Mouse (Mus musculus): ENCODE data around the gene Pip5k1b.

The Pip5k1b gene

DNA sequence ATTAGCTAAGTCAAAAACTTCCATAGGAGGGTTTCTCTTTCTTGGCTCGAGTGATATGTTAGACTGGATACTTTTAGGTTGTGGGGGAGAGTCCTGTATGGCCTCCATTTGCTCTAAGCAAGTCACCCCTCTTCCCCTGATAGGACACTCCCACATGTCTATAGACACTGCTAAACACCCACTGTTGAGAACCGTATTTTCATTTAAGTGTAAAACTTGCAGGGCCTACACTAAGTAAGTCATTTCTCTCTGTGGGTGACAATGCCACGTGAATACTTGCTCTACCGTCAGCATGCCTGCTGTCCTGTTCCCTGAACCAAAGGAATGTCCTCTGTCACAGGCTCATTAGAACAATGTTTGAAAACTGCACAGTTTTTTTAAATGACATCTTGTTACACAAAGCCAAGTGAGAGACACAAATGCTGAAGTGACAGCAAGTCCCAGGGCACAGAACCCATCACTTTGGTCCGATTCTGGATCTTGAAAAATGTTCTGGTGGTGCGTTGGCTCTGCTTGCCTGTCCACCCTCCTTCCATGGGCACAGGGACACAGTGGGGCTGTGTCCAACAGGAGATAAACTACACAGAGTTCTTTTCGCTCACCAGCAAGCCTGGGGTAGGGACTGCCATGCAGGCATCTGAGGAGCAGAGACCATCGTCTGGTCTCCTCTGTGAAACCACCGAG lies 138.6 kb downstream of the Pip5k1b start:
- no peak for DNase-seq (ENCODE audit: low read depth)

DNA sequence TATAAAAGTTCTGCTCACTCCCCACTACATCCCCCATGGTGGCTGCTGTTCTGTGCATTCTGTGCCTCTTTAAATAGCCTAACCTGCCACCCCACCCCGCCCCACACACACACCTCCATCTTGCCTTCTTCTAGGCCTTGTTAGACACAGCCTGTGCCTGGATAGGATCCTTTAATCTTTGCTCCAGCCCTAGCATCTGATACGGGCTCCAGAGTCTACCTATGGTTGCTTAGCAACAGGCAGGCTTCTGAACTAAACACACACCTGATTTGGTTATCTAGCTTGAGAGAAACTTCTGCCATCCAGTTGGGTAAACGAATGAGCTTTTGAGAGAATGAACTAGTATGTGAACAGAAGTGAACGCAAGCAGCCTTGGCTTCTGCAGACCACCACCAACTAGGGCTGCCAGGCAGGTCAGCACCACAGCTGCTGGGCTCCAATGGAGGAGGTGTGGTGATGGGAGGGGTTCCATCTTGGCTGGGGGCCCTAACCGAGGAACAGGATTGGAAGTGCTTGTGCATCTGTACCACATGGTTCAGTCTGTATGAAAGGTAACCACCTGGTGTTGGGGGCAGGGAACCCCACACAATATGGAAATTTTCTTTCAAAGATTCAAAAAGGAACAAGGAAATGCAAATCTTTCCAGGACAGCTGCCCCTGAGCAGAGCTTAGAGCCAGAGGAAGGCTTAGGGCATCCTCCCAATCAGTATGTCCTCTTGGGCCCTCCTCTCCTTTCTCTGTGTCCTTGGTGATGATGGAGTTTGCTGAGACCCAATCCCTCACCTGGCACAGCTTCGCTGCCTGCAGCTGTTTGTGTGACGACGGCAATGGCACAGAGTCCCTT lies 139.7 kb downstream of the Pip5k1b start:
- no peak for DNase-seq (ENCODE audit: low read depth)

DNA sequence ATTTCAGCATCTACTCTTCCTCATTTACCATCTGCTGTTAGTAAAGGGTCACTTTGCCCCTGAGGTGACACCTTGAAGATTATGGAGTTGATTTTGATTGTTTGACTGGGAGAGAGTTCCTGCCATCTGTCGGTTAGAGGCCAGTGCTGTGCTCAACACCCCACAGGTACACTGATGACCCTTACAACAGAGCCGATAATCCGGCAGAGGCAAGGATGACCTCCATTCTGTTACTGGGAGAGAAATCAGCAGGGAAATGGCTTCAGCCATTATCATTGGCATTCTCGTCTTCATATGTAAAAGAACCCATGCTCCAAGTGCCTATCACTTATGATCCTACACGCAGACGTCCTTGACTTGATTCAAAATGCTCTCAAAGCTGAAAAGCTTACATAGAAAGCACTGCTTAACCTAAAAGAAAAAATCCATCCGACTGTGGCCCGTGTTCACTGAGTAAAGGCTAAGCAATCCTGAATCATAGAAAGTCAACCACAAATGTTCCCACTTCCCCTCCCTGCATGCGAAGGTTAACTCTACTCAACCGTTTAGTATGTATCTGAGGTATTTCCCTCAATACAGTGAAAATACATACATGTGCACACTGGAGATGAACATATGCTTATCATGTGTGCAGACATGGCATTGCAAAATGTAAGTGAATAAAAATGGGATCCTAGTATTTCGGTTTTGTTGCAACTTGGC lies 146.7 kb downstream of the Pip5k1b start:
- DNase-seq (ENCODE audit: low read depth) = peak; percentile 8

DNA sequence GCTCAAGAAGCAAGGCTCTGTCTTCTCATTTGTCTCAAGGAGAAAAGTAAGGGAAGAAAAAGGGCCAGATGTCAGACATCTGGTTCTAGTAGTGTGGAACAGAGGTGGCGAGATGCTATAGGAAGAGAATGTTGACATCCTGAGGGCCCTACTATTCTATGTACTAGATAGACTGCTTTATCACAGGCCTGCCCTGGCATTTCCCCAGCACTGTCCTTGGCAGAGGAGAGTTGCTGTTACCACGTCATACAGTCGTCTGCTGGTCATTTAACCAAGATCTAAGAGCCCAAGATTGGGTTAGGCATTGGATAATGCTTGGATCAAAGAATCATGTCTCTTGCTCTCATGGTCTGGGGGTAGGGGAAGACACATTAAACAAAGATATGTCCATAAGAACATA lies 151.0 kb downstream of the Pip5k1b start:
- no peak for DNase-seq (ENCODE audit: low read depth)

DNA sequence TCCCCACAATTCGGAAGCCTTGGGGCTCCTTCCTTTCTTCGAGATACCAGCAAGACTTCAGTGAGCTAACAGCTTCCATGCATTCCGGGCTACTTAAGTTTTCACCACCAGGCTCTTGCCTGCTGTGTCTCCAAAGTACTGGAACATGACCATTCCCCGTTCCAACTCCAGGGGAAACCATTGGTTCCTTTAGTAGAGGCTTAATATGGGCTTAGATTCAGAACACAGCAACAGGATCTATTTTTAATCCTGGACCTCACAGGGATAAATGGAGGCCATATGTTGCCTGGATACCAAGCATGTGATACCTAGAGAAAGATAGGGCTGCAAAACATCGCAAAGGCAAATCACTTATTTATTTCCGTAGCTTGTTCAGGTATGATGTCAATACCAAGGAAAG lies 152.4 kb downstream of the Pip5k1b start:
- no peak for DNase-seq (ENCODE audit: low read depth)

DNA sequence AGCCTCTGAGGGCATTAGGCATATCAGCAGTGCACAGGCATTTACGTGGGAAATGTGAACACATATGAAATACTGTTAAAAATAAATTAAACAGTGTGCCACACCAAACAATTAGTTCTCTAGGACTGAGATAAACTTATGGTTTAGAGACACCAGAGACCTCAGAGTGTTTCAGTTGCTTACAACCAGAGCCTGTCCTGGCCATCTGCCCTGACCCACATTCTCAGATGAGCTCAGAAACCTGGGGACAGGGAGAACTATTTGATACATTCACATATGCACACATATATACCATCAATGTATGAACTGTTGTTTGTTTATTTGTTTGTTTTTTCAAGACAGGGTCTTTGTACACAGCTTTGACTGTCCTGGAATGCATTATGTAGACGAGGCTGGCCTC lies 161.8 kb downstream of the Pip5k1b start:
- DNase-seq (ENCODE audit: low read depth) = no peak

DNA sequence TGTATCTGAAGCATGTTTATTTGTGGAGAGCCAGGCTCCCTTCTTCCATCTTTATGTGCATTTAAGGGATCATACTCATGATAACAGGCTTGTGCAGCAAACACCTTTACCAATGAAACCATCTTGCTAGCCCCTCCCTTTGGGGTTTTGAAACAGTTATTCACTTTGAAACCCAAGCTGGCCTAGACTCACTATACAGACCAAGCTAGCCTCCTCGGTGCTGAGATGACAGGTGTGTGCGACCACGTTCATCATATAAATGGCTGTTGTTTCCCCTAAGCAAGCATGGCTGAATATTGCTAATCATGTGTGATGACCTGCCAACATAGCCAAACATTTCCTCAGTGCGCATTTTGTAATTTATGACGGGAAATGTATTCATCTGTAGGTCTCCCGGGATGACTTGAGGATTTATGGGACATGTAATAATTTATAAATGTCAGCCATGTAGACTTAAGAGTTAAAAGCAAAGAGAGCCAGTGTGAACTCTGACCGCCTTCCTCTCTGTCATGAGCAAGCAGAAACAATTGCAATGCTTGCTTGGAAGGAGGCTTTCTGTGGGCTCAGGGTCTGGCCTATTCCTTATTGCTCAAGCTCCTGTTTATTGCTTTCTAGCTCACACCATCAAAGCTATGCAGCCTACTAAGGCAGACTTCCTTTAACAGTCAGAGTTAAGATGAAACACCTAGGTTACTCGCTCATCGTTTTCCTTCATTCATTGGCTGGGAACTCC lies 164.0 kb downstream of the Pip5k1b start:
- DNase-seq (ENCODE audit: low read depth) = no peak

DNA sequence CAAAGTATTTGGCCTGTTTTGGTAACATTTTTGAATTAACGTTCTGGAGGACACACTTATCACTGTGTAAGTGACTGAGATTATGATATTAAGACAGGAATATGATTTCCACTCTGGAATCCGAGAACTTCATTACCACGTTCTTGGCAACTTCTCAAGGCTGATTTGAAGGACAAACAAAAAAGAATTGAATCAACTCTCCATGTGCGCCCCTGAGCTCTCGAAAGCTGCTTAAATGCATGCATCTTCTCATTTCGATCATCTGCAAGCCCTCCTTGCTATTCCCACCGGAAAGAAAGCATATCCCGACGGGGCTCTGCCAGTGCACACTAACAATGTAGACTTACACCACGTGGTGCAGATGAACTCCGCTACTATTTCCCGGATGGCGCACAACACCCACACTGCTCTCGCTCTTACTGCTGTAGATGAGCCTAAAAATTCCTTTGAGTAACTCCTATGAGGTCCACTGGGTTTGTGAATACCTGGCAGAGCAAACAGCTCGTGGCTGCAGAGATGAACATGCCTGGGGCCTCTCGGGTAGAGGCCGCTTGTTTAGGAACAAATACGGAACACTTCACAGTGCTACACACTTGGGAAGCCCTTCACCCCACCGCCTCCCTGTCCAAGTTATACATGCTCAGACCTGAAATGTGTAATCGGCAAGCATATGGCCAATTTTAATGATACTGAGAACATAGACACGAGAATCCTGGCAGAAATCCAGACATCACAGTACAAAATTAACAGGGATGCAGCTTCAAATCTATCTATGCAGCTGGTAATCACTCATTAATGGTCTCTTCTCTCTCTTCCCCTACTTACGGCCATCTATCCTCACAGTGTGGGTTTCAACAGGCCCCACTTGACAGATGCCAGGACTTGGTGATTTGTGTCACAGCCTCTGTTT lies 168.5 kb downstream of the Pip5k1b start:
- DNase-seq (ENCODE audit: low read depth) = no peak

DNA sequence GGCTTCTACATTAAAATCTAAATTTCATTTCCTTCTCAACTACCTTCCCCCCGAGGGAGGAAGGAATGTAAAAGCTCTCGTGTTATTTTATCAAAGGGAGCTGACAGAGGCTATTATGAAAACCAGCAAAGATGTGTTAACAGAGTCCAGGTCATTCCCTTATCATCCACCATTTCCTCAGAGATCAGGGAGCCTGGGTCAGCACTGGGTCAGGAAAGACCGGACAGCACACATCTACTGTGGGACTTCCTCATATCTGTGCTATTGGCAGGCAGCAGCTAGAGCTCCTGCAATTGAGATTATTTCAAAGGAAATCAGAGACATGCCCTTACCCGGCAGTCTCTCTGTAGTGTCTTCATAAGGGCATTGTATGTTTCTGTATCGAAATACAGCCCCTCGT lies 177.2 kb downstream of the Pip5k1b start:
- DNase-seq (ENCODE audit: low read depth) = no peak

DNA sequence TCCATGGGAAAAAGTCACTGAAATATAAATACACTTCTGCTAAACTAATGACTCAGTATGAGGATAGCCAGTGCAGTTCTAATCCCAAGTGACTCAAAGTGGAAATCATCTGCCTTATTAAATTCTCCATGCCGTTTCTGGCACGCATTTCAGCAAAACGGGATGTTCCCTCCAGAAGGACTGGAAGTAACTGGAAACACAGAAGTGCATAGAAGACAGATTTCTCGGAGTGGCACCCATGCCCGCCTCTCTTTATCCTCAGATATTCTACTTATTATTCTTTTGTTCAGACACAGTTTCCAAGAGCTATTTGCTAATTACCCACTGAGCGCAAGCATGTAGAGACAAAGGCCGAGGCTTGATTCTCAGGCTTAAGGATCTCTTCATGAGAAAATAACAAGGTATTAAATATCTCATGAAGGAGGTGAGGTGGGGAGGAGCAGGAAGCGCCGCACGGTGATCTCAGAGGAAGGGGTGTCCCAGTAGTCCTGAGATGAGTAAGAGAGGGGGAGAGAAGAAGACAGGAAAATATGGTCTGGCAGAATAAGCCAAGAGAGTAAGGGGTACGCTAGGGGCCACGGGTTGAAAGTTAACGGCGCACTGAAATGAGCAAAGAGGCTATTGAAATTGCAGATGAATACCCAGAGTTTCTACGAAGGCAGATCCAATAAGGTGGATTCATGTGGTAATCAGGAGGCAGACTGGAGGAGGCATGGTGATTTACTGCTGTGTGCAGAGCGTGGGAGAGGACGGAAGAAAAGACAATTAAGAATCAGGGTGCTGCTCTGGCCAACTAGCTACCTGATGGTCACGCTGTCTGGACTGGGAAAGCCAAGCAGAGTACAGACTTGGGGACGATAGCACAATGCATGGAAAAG lies 183.7 kb downstream of the Pip5k1b start:
- DNase-seq (ENCODE audit: low read depth) = no peak

DNA sequence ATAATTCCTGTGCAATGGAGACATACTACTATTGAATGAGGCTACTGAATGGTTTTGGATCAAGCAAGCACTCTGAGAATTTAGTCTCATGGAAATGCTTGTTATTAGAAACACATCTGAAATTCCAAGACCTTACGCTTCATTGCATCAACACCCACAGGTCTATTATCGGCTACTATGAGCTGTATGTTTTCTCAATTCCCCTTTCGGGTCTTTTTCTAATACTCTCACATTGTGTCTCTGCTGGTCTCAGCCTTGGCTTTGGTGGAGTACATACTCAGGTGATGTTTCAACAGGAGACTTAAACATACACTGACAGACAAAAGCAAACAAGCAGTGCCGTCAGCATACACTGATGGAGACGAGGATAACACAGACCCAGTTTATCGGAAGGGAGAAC lies 187.3 kb downstream of the Pip5k1b start:
- no peak for DNase-seq (ENCODE audit: low read depth)

DNA sequence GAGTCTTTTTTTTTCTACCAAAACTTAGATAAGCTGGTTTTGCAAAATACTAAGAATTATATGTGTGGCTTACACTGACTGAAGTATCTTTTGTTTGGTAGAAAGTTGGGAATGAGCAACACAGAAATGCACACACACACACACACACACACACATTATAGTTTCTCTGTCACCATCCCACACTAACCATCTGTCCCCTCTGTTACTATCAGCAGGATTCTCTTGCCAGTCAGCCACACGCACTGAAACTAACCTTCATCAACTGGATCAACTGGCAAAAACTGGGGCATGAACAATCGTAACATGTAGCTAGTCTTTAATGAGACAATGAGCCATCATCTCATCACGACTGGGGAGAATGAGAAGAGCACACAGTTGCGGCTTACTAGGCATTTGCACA lies 187.9 kb downstream of the Pip5k1b start:
- DNase-seq (ENCODE audit: low read depth) = no peak

DNA sequence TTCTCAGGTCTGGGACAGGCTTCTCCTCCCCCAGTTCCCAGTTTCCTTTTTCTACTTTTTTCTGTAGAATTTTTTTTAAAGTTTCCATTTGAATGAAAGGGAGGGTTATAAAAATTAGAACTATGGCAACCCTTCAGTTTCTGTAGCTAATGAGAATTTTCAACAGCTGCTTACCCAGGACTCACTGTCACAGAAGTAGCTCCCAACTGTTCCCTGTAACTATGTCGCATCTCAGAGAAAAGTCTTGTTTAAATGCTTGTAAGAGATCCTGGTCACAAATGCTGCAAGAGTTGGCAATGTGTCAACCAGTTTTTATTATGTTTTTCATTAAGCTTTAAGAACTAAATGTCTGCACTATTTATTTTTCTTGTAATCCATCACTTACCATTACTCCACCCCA lies 188.9 kb downstream of the Pip5k1b start:
- DNase-seq (ENCODE audit: low read depth) = no peak

DNA sequence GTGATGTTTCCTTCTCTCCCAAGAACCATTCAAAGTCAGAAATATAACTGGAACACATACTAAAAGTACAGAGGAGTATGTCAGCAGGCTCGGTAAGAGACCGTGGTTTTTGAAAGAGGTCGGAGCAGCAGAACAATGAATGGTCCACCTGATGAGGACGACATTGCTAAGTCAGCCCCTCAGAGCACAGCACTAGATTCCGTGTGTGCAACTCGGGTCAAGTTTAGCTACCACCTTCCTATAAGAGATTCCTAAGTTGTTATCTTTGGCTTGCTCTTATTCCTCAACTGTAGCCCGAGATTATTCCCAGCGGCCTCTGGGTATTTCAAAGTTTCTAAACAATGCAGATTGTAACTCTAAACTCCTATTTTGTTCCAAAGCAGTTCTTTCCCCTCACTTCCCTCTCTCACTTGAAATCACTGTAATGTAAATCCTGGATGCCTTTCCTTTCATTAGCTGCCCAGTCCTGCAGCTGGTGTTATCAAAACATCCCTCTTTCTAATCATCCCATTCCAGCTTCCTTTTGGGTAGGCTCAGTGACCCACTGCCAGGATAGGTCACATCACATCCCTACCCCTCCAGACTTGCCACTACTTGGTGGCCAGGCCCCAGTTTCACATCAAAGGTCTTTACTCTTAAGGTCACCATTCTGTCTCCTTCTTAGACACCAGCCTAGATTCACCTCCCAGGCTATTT lies 192.9 kb downstream of the Pip5k1b start:
- no peak for DNase-seq (ENCODE audit: low read depth)

DNA sequence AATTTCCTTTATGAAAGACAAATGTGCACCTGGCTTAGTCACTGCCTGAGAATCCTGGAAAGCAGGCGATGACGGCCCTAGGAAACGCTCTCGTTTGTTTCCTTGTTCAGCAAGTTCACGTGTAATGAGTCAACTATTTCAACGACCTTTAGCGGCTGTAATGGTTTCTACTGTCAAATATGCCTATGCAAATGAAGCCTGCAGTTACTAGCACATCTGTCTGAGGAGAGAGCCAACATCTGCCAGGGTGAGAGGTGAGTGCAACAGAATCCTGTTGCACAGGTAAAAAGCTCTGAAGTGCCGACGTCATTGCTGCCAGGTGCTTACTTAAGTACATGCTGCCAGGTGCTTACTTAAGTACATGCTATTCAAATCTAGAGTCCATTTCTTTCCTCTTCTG lies 196.4 kb downstream of the Pip5k1b start:
- DNase-seq (ENCODE audit: low read depth) = no peak

DNA sequence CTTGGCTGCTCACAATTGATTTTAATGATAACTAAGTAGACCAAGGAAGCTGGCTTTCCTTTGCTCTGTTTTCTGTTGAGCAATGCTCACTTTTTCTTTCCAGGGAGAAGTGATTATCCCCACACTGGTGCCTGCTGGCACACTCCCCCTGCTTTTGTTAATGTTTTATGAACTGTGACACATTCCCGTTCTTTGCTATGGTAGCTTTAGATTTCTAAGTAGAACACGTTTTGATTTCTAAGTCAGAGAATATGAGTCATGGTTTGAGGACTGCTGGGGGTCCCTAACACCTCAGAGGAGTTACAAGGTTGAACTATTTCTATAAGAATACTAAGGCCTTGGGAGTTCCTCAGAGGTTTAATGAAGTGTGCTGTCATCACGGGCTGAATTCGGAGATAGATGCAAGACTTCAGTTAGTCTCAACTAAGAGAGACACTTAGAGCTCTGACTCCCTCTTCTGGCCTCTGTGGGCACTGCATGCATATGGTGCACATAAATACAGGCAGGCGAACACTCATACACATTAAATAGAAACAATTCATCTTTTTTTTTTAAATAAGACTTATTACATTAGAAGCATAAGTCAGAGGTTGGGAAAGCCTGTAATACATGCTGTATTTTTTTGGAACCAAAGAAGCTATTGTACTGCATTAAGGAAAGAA lies 203.2 kb downstream of the Pip5k1b start:
- no peak for DNase-seq (ENCODE audit: low read depth)

DNA sequence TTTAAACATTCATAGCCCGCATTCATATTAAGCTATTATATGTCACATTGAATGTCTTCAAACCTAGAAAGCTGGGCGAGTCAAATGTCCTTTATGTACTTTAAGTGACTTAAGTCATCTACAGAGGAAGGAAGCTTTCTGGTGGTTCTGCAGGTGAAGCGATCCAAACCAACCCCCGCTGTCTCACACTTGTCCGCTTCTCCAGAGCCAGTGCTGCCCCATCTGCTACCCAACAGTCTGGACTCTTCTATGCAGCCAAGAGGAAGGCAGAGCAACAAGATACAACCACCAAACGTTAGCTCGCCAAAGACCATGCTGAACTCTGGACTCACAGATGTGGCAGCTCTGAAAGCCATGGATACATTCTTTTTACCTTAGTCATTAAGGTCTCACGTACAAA lies 211.2 kb downstream of the Pip5k1b start:
- DNase-seq (ENCODE audit: low read depth) = no peak

DNA sequence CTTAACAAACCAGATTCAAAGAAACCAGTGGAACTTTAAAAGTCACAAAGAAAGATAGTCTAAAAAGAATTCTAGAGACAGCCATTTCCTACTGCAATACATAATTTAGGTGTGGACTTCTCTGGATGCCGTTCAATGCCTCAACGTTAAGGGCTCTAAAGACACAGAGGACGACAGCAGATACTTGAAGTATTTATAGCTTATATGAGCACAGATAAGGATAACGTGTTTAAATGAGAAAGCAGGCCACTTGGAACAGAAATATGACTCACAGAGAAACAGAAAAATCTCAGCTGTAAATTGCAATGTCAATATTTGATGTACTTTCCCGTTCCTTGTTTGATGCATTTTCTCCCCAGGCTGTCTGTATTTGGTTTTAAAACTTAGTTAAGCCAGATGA lies 212.9 kb downstream of the Pip5k1b start:
- no peak for DNase-seq (ENCODE audit: low read depth)

All from 416B (cell line).